Mouse (Mus musculus) C2C12 (cell line): ENCODE measurements around the gene Osgin1.

ENCODE experiments used
- CTCF ChIP-seq: IDR thresholded peaks from one replicate; pipeline ENCODE4 v1.5.1; 2011; ENCODE audit not compliant: control insufficient read depth, insufficient read depth, insufficient read length
- USF1 ChIP-seq: IDR thresholded peaks from one replicate; pipeline ENCODE4 v1.6.1; 2011; ENCODE audit warnings: low read depth, mild to moderate bottlenecking, control low read depth, moderate library complexity

DNA sequence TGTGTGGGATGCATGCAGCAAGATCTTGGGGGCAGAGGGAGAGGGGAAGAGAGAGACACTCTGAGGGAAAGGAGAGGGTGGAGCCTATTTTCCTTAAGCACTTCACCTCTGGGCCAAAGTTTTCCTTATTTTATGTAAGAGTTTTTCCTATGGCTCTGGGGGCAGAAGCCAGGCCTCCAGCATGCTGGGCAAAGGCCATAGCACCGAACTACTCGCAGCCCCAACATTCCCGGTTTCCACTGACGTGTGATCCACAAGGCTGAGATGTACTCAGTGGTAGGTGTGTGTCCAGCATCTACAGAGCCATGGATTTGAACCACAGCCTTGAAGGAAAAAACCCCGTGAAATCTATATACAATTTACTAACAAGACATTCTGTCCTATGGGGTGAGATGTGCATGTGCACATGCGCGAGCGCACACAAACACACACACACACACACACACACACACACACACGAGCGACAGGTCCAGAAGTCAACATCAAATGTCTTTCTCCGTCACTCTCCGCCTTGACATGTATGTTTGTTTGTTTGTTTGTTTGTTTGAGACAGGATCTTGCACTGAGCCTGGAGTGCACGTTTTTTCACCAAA lies at the start of gene Osgin1:
- TF ChIP-seq CTCF (no peak), USF1 (no peak)
